ENCODE assay signal across 13 mouse cellular contexts in genomic region chr10:63583798-63584374, GRCm38 (mm10).
DNase-seq lines count a peak whose midpoint lies in the region; ATAC-seq and TF ChIP-seq lines count a peak whose summit lies in the region.
"Had no signal": no experiment of that assay in that cellular context is flagged by ENCODE, and none has a peak within 500 bp of the region (broad histone marks: within the 10 kb centered on the region; RNA-seq: fewer than 3 reads in every experiment).

No protein-coding gene starts in this region.

- H3K4me3 ChIP-seq in forebrain, embryonic 11.5 days (ENCODE audit: low read depth, low read length) = no peak overlapping the region
- no peak overlapping the region for H3K4me3 ChIP-seq in forebrain, embryonic 13.5 days
- H3K4me3 ChIP-seq in limb, embryonic 12.5 days (replicated peaks) = no peak overlapping the region
- H3K4me3 ChIP-seq in limb, embryonic 10.5 days = no peak overlapping the region
- H3K4me3 ChIP-seq in ES-Bruce4 (ENCODE audit: low read depth, low read length) = peak overlapping the region; percentile 14
- H3K4me3 ChIP-seq in hindbrain, embryonic 16.5 days (ENCODE audit: low read length) = no peak overlapping the region

- no peak overlapping the region for H3K27ac ChIP-seq in forebrain, embryonic 11.5 days (ENCODE audit: low read depth, low read length)
- no peak overlapping the region for H3K27ac ChIP-seq in forebrain, embryonic 13.5 days
- H3K27ac ChIP-seq in limb, embryonic 12.5 days = no peak overlapping the region
- H3K27ac ChIP-seq in limb, embryonic 10.5 days = no peak overlapping the region
- no peak overlapping the region for H3K27ac ChIP-seq in ES-Bruce4 (ENCODE audit: insufficient read depth, low read length)
- no peak overlapping the region for H3K27ac ChIP-seq in hindbrain, embryonic 16.5 days (ENCODE audit: low read depth, low read length)

- no peaks in the 10 kb centered on the region for H3K9me3 ChIP-seq in forebrain, embryonic 11.5 days (ENCODE audit: control insufficient read depth, low read length)
- H3K9me3 ChIP-seq in forebrain, embryonic 13.5 days (replicated peaks) = no peaks in the 10 kb centered on the region
- no peaks in the 10 kb centered on the region for H3K9me3 ChIP-seq in limb, embryonic 12.5 days
- no peaks in the 10 kb centered on the region for H3K9me3 ChIP-seq in limb, embryonic 10.5 days (replicated peaks)
- no peaks in the 10 kb centered on the region; the same call in 1 of the 2 replicates for H3K9me3 ChIP-seq in ES-Bruce4 (replicated peaks; ENCODE audit: control insufficient read depth, insufficient read depth, low read length, poor library complexity, severe bottlenecking)
- H3K9me3 ChIP-seq in hindbrain, embryonic 16.5 days (ENCODE audit: control insufficient read depth, low read length) = no peaks in the 10 kb centered on the region

- H3K4me1 ChIP-seq in forebrain, embryonic 11.5 days (replicated peaks; ENCODE audit: control insufficient read depth, insufficient read depth, low read length) = no peaks in the 10 kb centered on the region
- no peaks in the 10 kb centered on the region for H3K4me1 ChIP-seq in forebrain, embryonic 13.5 days
- H3K4me1 ChIP-seq in limb, embryonic 12.5 days (replicated peaks) = no peaks in the 10 kb centered on the region
- H3K4me1 ChIP-seq in limb, embryonic 10.5 days = no peaks in the 10 kb centered on the region
- no peaks in the 10 kb centered on the region for H3K4me1 ChIP-seq in ES-Bruce4 (ENCODE audit: control insufficient read depth, insufficient read depth, low read length)
- H3K4me1 ChIP-seq in hindbrain, embryonic 16.5 days (ENCODE audit: control insufficient read depth, insufficient read depth, low read depth, low read length) = no peaks in the 10 kb centered on the region

- no peak for TF ChIP-seq CTCF in ES-Bruce4 (IDR thresholded peaks at IDR 0.05; ENCODE audit: low read depth, low read length)

- no peaks in the 10 kb centered on the region for H3K27me3 ChIP-seq in forebrain, embryonic 11.5 days (ENCODE audit: control insufficient read depth, insufficient read depth, low read length)
- H3K27me3 ChIP-seq in forebrain, embryonic 13.5 days = no peaks in the 10 kb centered on the region
- peaks cover 18% of the 10 kb centered on the region for H3K27me3 ChIP-seq in limb, embryonic 12.5 days
- H3K27me3 ChIP-seq in limb, embryonic 10.5 days (ENCODE audit: low read depth, poor library complexity, severe bottlenecking) = 0 out of 2 replicates have a peak, but pooled peaks cover 5% of the 10 kb centered on the region
- peaks cover 2% of the 10 kb centered on the region; the same call in 1 of the 2 replicates for H3K27me3 ChIP-seq in ES-Bruce4 (ENCODE audit: control insufficient read depth, insufficient read depth, low read length, poor library complexity, severe bottlenecking)
- no peaks in the 10 kb centered on the region for H3K27me3 ChIP-seq in hindbrain, embryonic 16.5 days (replicated peaks; ENCODE audit: control insufficient read depth, insufficient read depth, low read length)

- H3K36me3 ChIP-seq in forebrain, embryonic 11.5 days (ENCODE audit: control insufficient read depth, insufficient read depth, low read length) = no peaks in the 10 kb centered on the region
- no peaks in the 10 kb centered on the region for H3K36me3 ChIP-seq in forebrain, embryonic 13.5 days (ENCODE audit: poor library complexity, severe bottlenecking)
- no peaks in the 10 kb centered on the region for H3K36me3 ChIP-seq in limb, embryonic 12.5 days
- no peaks in the 10 kb centered on the region for H3K36me3 ChIP-seq in limb, embryonic 10.5 days
- no peaks in the 10 kb centered on the region for H3K36me3 ChIP-seq in ES-Bruce4 (ENCODE audit: control insufficient read depth, insufficient read depth, low read length, poor library complexity, severe bottlenecking)
- no peaks in the 10 kb centered on the region for H3K36me3 ChIP-seq in hindbrain, embryonic 16.5 days (ENCODE audit: control insufficient read depth, insufficient read depth, low read length)

- no peak for DNase-seq in forebrain, embryonic 11.5 days (ENCODE audit: low spot score)
- no peak for DNase-seq in limb, embryonic 10.5 days (ENCODE audit: low spot score)
- no peak for DNase-seq in urinary bladder, adult 18-20 months (ENCODE audit: low spot score in 2 of 2)
- no peak for DNase-seq in MN1 (ENCODE audit: low spot score)
- DNase-seq: adrenal gland, postnatal 14 days; cerebellum, adult 18-20 months; gastrocnemius, postnatal 25 days; lung, postnatal 36 days; thymus, postnatal 36 days had no signal

- WGBS in forebrain, embryonic 11.5 days = 75% methylated on average over 20 of the region's 20 CpGs
- 73% methylated on average over 20 of the region's 20 CpGs for WGBS in forebrain, embryonic 13.5 days
- 67% methylated on average over 20 of the region's 20 CpGs for WGBS in limb, embryonic 12.5 days
- 68% methylated on average over 20 of the region's 20 CpGs for WGBS in limb, embryonic 10.5 days
- 70% methylated on average over 20 of the region's 20 CpGs for WGBS in hindbrain, embryonic 16.5 days

- no peak for ATAC-seq in forebrain, embryonic 11.5 days (replicated peaks; ENCODE audit: low FRiP score)
- no peak for ATAC-seq in forebrain, embryonic 13.5 days
- ATAC-seq in limb, embryonic 12.5 days (ENCODE audit: insufficient number of reproducible peaks, insufficient read depth, low FRiP score, low TSS enrichment, low read depth) = no peak
- no peak for ATAC-seq in hindbrain, embryonic 16.5 days

- H3K9ac ChIP-seq in forebrain, embryonic 11.5 days (ENCODE audit: low read length) = no peak overlapping the region
- no peak overlapping the region for H3K9ac ChIP-seq in forebrain, embryonic 13.5 days
- no peak overlapping the region for H3K9ac ChIP-seq in limb, embryonic 12.5 days (replicated peaks)
- no peak overlapping the region for H3K9ac ChIP-seq in ES-Bruce4 (ENCODE audit: low read depth, poor library complexity, severe bottlenecking)
- H3K9ac ChIP-seq in hindbrain, embryonic 16.5 days (ENCODE audit: low read depth, low read length) = no peak overlapping the region

- TF ChIP-seq EP300 in ES-Bruce4 (IDR thresholded peaks at IDR 0.05; ENCODE audit: insufficient read depth, low read depth, low read length) = no peak

- no peak for TF ChIP-seq POLR2A in ES-Bruce4 (IDR thresholded peaks at IDR 0.05; ENCODE audit: insufficient read depth, low read length)

- peak overlapping the region; percentile 3; the same call in 1 of the 2 replicates for H3K4me2 ChIP-seq in forebrain, embryonic 11.5 days (ENCODE audit: low read depth, low read length, severe bottlenecking)
- no peak overlapping the region for H3K4me2 ChIP-seq in forebrain, embryonic 13.5 days
- peak overlapping the region; percentile 31 for H3K4me2 ChIP-seq in limb, embryonic 12.5 days
- peak overlapping the region; percentile 6; the same call in 1 of the 2 replicates for H3K4me2 ChIP-seq in hindbrain, embryonic 16.5 days (ENCODE audit: low read length)
